Mouse (Mus musculus) hindbrain, embryonic 11.5 days (tissue): ENCODE measurements around the gene Ctdnep1. TPM values are rescaled to one million over a fixed set of nuclear protein-coding genes. Genes with fewer than 3 reads are reported as not detected.

Experiments used
- ATAC-seq: fragments of 200-750 bp; cut with Nextera tagmentation; 2 replicates; pipeline ENCODE4 v1.8.0; 2017; ENCODE audit warnings: mild to moderate bottlenecking, moderate TSS enrichment, moderate library complexity; ENCODE audit not compliant: low FRiP score
- DNase-seq: peaks from one replicate; pipeline ENCODE4 v3.0.0-alpha.2; 2015; ENCODE audit warnings: low spot score
- H3K27ac ChIP-seq: fragments of 300-500 bp; sonication (generic); 2 replicates; pipeline ENCODE4 v1.5.1; 2014; ENCODE audit warnings: mild to moderate bottlenecking, low read depth, low read length
- H3K27me3 ChIP-seq: fragments of 300-500 bp; sonication (generic); 2 replicates; pipeline ENCODE4 v1.6.1; 2014; ENCODE audit warnings: mild to moderate bottlenecking, low read length, moderate library complexity, mixed read lengths; ENCODE audit not compliant: control insufficient read depth, insufficient read depth
- H3K36me3 ChIP-seq: fragments of 300-500 bp; sonication (generic); 2 replicates; pipeline ENCODE4 v1.6.1; 2014; ENCODE audit warnings: mild to moderate bottlenecking, low read length, moderate library complexity, mixed read lengths; ENCODE audit not compliant: control insufficient read depth, insufficient read depth
- H3K4me1 ChIP-seq: fragments of 300-500 bp; sonication (generic); replicated peaks from 2 replicates; pipeline ENCODE4 v1.6.1; 2014; ENCODE audit warnings: low read length, mixed read lengths; ENCODE audit not compliant: control insufficient read depth, insufficient read depth
- H3K4me2 ChIP-seq: fragments of 300-500 bp; sonication (generic); replicated peaks from 2 replicates; pipeline ENCODE4 v1.6.1; 2014; ENCODE audit warnings: mild to moderate bottlenecking, low read depth, low read length
- H3K4me3 ChIP-seq: fragments of 300-500 bp; sonication (generic); 2 replicates; pipeline ENCODE4 v1.5.1; 2014; ENCODE audit warnings: low read depth, low read length
- H3K9ac ChIP-seq: fragments of 300-500 bp; sonication (generic); 2 replicates; pipeline ENCODE4 v1.6.1; 2014; ENCODE audit warnings: low read depth, low read length
- H3K9me3 ChIP-seq: fragments of 300-500 bp; sonication (generic); 2 replicates; pipeline ENCODE4 v1.6.1; 2016; ENCODE audit warnings: low read length; ENCODE audit not compliant: control insufficient read depth
- WGBS: fragments of 180-500 bp; shearing (Covaris S2); extraction: QIAGEN DNeasy Blood & Tissue Kit; methylation state at CpG from one replicate; pipeline ENCODE4 v1.1.7; 2014; 5-methylcytosine and 5-hydroxymethylcytosine counted together
- polyA plus RNA-seq: library from polyadenylated mRNA; unstranded; fragments of >200 nt; fragmentation: Nextera tagmentation; extraction: Ambion mirVana; gene quantifications from 2 replicates; pipeline ENCODE4 v1.2.1, GENCODE M21; 2014

The Ctdnep1 gene
- polyA plus RNA-seq, 1 experiment from 2014 or later = 26.8 TPM

DNA sequence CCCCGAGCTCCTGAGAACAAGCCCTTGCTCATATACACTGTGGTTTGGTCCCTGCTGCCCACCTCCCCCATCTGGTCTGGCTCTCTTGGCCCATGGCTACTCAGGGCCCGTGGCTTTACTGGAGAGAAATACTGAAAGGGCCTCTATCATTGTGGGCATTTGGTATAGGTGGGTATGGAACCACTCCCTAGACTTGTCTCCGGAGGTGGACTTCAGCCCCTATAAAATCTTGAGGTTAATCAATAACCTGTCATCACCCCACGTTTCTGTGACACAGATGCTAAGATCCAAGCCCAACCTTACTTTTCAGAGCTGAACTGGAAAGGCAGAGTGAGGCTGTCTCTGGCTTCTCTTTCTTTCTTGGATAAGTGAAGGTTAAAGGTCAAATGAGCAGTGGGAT is 12.2 kb upstream of the Ctdnep1 start:
- Histone ChIP-seq H3K4me1 (peaks cover 2% of the 10 kb centered on the region; the same call in 1 of the 2 replicates), H3K27me3 (peaks cover 40% of the 10 kb centered on the region), H3K36me3 (0 out of 2 replicates have a peak, but pooled peaks cover 3% of the 10 kb centered on the region), H3K27ac (no peak overlapping the region), H3K9me3 (no peaks in the 10 kb centered on the region), H3K9ac (no peak overlapping the region), H3K4me3 (no peak overlapping the region), H3K4me2 (no peak overlapping the region)
- no peak for ATAC-seq
- DNase-seq = no peak
- 88% methylated on average over 4 of the region's 4 CpGs for WGBS

DNA sequence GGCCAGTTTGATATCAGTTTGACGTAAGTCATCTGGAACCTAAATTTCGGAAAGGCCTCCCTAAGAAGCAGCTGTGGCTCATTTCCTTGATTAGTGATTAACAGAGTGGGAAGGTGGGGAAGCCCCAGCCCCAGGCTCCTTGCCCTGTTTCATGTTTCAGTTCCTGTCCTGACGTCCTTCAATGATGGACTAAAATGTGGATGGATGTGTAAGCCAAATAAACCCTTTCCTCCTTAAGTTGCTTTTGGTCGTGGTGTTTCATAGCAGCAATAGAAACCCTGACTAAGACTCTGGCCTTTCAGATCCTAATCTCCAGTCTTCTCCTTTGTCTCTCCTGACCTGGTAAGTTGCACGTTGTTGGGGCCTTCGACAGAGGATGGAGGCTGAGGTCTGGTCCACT is 10.7 kb upstream of the Ctdnep1 start:
- no peaks in the 10 kb centered on the region for H3K9me3 ChIP-seq
- no peak overlapping the region for H3K4me2 ChIP-seq
- H3K4me3 ChIP-seq = no peak overlapping the region
- peaks cover 2% of the 10 kb centered on the region; the same call in 1 of the 2 replicates for H3K4me1 ChIP-seq
- H3K36me3 ChIP-seq = peaks cover 3% of the 10 kb centered on the region; the same call in 1 of the 2 replicates
- no peak for ATAC-seq
- H3K9ac ChIP-seq = no peak overlapping the region
- WGBS = 85% methylated on average over 6 of the region's 6 CpGs
- peaks cover 26% of the 10 kb centered on the region for H3K27me3 ChIP-seq
- DNase-seq = no peak
- H3K27ac ChIP-seq = no peak overlapping the region

DNA sequence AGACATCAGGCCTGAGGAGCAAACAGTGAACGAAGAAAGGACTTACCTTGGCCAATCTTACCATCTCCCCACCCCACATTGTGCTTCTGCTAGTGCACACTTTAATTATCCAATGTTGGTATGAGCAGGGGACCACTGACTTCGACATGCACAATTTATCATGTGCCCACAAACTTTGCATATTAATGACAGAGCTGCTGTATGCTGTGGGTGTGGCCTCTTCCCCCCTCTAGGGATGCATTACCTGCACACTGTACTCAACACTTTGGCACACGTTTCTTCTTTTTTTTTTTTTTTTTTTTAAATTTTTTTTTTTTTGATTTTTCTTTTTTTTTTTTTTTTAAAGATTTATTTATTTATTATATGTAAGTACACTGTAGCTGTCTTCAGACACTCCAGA is 10.2 kb upstream of the Ctdnep1 start:
- peaks cover 3% of the 10 kb centered on the region; the same call in 1 of the 2 replicates for H3K36me3 ChIP-seq
- no peak overlapping the region for H3K27ac ChIP-seq
- ATAC-seq (no peak), DNase-seq (no peak)
- H3K9ac ChIP-seq = no peak overlapping the region
- no peak overlapping the region for H3K4me3 ChIP-seq
- H3K27me3 ChIP-seq = peaks cover 21% of the 10 kb centered on the region
- no peaks in the 10 kb centered on the region for H3K9me3 ChIP-seq
- 86% methylated on average over 3 of the region's 3 CpGs for WGBS
- H3K4me2 ChIP-seq = no peak overlapping the region
- 0 out of 2 replicates have a peak, but pooled peaks cover 2% of the 10 kb centered on the region for H3K4me1 ChIP-seq

DNA sequence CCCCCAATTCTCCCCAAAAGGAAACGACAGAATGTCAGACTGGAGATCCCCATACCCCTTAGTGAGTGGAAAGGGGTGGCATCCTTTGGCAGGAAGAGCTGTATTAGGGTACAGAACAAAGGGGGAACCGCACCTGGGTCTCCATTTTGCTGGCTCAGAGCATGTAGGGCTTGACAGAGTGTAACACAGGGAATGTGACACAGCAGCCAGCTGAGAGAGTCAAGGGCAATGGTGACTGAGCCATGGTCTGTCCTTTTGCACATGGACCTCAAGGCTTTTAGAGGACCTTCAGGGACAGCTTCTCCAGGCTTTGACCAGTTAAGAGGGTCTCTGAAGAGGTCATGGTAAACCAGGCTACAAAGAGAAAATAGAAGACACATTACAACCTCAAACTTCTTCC is 6.0 kb upstream of the Ctdnep1 start:
- H3K4me2 ChIP-seq = no peak overlapping the region
- no peak for ATAC-seq
- no peak overlapping the region for H3K27ac ChIP-seq
- H3K4me3 ChIP-seq = no peak overlapping the region
- no peak overlapping the region for H3K9ac ChIP-seq
- H3K9me3 ChIP-seq = no peaks in the 10 kb centered on the region
- no peaks in the 10 kb centered on the region for H3K4me1 ChIP-seq
- 94% methylated on average over 2 of the region's 2 CpGs for WGBS
- H3K27me3 ChIP-seq = no peaks in the 10 kb centered on the region
- DNase-seq = no peak
- H3K36me3 ChIP-seq = peaks cover 3% of the 10 kb centered on the region; the same call in 1 of the 2 replicates

DNA sequence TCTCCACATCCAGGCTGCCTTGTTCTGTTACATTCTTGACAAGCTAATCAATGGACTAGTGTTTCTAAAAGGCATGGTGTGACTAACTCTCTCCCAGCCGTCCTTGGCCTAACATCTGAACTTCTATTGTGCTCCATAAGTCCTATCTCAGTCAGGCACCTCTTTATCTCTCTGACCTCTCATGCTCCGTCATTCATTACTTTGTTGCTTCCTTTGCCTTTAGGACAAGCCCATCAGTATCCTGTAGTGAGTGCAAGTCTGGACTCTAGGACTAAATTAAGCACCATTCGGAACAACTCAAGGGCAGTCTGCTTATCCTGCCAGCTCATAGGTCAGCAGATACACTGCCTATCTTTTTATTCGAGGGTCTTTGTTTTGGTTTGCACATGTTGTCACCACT is 4.7 kb upstream of the Ctdnep1 start:
- Histone ChIP-seq H3K36me3 (no peaks in the 10 kb centered on the region; the same call in 1 of the 2 replicates), H3K4me1 (no peaks in the 10 kb centered on the region), H3K4me2 (no peak overlapping the region), H3K4me3 (no peak overlapping the region), H3K9me3 (no peaks in the 10 kb centered on the region), H3K27ac (no peak overlapping the region), H3K9ac (no peak overlapping the region), H3K27me3 (no peaks in the 10 kb centered on the region)
- WGBS = 86% methylated on average over 4 of the region's 4 CpGs
- ATAC-seq = no peak
- no peak for DNase-seq

DNA sequence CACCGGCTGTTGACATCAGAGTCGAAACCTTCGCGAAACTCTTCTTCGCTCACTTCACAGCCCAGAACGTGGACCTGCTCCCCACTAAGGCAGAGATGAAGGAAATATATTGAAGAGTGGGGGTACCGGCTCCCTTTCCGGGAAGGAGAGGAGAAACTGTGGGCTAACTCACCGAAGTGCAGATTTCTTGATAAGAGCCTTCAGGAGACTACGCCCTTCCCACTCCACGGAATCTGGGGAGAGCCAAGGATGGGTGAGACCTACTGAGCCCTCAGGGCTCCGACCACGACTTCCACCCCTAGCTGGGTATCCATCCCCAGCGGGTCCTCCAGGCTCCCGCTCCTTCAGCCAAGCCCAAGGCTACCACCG is 1.1 kb upstream of the Ctdnep1 start:
- peak overlapping the region; percentile 77 for H3K4me2 ChIP-seq
- peak overlapping the region; percentile 94 for H3K4me3 ChIP-seq
- peak overlapping the region; percentile 99 for H3K27ac ChIP-seq
- H3K9me3 ChIP-seq = no peaks in the 10 kb centered on the region
- DNase-seq = no peak
- no peaks in the 10 kb centered on the region; the same call in 1 of the 2 replicates for H3K36me3 ChIP-seq
- WGBS = 4% methylated on average over 16 of the region's 16 CpGs
- ATAC-seq = no peak
- H3K9ac ChIP-seq = peak overlapping the region; percentile 54
- no peaks in the 10 kb centered on the region for H3K27me3 ChIP-seq
- H3K4me1 ChIP-seq = peaks cover 11% of the 10 kb centered on the region

DNA sequence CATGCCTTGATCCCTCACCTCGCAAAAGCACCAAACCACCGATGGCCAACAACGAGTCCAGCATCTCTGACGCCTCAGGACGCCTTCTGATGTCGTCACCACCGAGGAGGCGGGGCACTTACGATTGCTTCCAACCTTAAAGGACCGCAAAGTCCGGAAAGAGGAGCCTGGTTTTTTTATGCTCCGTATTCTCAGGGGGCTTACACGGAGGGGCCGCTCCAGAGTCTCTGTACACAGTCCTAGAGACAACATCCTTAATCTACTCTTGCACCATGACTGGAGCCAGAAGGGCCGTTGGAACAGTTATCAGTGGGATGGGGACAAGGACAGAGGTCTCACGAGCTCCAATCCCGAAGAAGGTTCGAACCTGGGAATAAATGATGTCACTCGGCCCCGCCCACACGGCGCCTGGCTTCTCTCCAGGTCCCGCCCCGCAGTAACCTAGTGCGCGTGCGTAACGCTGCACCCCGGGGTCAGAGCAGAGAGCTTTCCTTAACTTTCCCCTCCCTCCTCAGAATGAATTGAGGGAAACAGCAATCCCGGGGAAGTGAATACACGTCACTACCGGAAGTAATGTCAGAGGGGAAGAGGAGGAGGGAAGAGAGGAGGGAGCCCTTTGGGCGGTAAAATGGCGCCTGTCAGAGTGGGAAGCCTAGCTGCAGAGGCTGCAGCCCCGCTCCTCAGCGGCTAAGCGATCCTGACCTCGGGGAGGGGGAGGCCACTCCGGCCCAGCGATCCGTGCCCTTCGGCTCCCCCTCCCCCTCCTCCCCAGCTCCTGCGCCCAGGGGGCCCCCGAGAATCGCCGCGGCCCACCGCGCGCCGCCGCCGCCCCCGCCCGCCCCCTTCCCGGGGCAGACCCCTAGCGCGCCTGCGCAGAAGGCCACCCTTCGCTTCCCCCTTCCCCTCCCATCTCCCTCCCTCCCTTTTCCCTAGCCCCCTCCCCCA is 488 bp upstream of the Ctdnep1 start:
- H3K4me3 ChIP-seq = peak overlapping the region; percentile 94
- no peaks in the 10 kb centered on the region for H3K27me3 ChIP-seq
- H3K4me1 ChIP-seq = peaks cover 11% of the 10 kb centered on the region
- H3K9ac ChIP-seq = peak overlapping the region; percentile 81
- WGBS = under 1% methylated on average over 38 of the region's 60 CpGs
- no peaks in the 10 kb centered on the region for H3K36me3 ChIP-seq
- DNase-seq (peak; percentile 99), ATAC-seq (peak; percentile 94)
- peak overlapping the region; percentile 77 for H3K4me2 ChIP-seq
- peak overlapping the region; percentile 99 for H3K27ac ChIP-seq
- no peaks in the 10 kb centered on the region for H3K9me3 ChIP-seq

DNA sequence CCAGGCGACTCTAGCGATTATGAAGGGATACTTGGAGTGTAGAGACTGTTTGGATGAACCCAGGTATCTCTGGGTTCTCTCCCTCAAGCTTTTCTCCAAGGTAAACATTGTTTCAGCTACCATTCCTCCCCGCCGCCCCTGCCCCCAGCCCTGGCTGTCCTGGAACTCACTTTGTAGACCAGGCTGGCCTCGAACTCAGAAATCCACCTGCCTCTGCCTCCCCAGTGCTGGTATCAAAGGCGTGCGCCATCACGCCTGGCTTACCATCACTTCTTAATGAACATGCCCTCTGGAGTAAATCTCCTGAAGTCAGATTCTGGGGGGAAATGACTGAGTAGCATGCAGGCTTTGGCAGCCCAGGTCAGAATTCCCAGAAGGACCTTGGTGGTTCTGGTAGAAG is 1.3 kb downstream of the Ctdnep1 start, which contains the start of gene Elp5:
Elp5 (minus strand) TSS at position 293 of the 400 bp plus-strand sequence.
- Histone ChIP-seq H3K9me3 (no peaks in the 10 kb centered on the region), H3K4me3 (peak within 1 kb of the TSS; percentile 94), H3K36me3 (0 out of 2 replicates have a peak, but pooled peaks cover 3% of the 10 kb centered on the region), H3K4me1 (peaks cover 11% of the 10 kb centered on the region), H3K27me3 (no peaks in the 10 kb centered on the region), H3K4me2 (peak within 1 kb of the TSS; percentile 77), H3K27ac (peak within 1 kb of the TSS; percentile 99), H3K9ac (peak within 1 kb of the TSS; percentile 98)
- DNase-seq (no peak), ATAC-seq (no peak)
- WGBS = 71% methylated on average over 8 of the region's 8 CpGs
